Mouse (Mus musculus): ENCODE measurements around the gene Zkscan16.

DNA sequence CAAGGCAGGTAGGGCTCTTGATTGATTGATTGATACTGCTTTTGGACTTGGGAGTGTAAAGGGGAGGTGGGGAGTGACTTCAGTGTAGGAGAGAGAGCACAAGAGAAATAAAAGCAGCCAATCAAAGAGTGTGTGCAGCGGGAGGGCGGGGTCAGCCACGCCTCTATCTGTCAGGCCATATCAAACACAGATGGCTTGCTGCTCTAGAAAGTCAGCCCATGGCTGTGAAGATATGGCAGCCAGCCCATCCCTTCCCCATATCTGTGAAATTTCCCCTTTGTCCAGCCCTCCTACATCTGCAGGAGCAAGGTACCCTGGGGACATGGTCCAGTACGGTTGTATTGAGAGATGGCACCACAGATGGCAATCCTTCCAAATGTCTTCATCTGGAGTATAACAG is 27.2 kb downstream of the Zkscan16 start:
- no peak for TF ChIP-seq CTCF (IDR thresholded peaks at IDR 0.05)
- TF ChIP-seq EP300 (IDR thresholded peaks at IDR 0.05) = no peak
